Mouse (Mus musculus) gastrocnemius, postnatal 36 days (tissue): ENCODE results near the gene Bloc1s6. TPM values are rescaled to one million over a fixed set of nuclear protein-coding genes. Genes with fewer than 3 reads are reported as not detected.
A peak's percentile ranks its signal among the peaks of the same experiment; 100 is the strongest.

ENCODE experiments used
- DNase-seq, 2 experiments: peaks; one replicate each; pipeline ENCODE4 v3.0.0; 2022
- intact Hi-C: fragments of 180-260 bp; cut with DNase I; formaldehyde crosslinking; loops from one replicate; pipeline ENCODE4 v1.15.1; 2025
- total RNA-seq, 2 experiments: library from RNA; stranded (reverse); gene quantifications; 2 replicates each; pipeline ENCODE4 v1.2.3; 2021

Gene Bloc1s6
- total RNA-seq, 2 experiments from 2014 or later, result 16.0 to 16.8 TPM

- no peak for DNase-seq
- intact Hi-C loops, result loop anchor here (10.0 kb wide), 3 partner anchors 95 to 185 kb away; partner anchors contain the start of gene AA467197
Measured at GRCm38 (mm10) chr2:122759791-122760190, 21.5 kb downstream of the Bloc1s6 start.

GRCm38 (mm10) chr2:122762991-122763390 lies 24.7 kb downstream of the Bloc1s6 start:
- DNase-seq, result no peak
- intact Hi-C loops, result no loop called here

- DNase-seq, result no peak
- intact Hi-C loops, result no loop called here
Measured at GRCm38 (mm10) chr2:122764526-122764925, 26.2 kb downstream of the Bloc1s6 start.

- peak; percentile 69 to 74 for DNase-seq
- intact Hi-C loops, result no loop called here
Measured at GRCm38 (mm10) chr2:122765071-122765793, 26.9 kb downstream of the Bloc1s6 start, which contains the start of gene Sqor. TSS of gene Sqor (plus strand) at chr2:122765237.

- intact Hi-C loops, result no loop called here
- DNase-seq, result no peak
Measured at GRCm38 (mm10) chr2:122765794-122766145, 27.5 kb downstream of the Bloc1s6 start.

- no peak for DNase-seq
- intact Hi-C loops, result no loop called here
Measured at GRCm38 (mm10) chr2:122771002-122771401, 32.7 kb downstream of the Bloc1s6 start.

- no peak for DNase-seq
- intact Hi-C loops, result no loop called here
Measured at GRCm38 (mm10) chr2:122772899-122773298, 34.6 kb downstream of the Bloc1s6 start.

GRCm38 (mm10) chr2:122775491-122775890 lies 37.2 kb downstream of the Bloc1s6 start:
- intact Hi-C loops, result no loop called here
- no peak for DNase-seq

GRCm38 (mm10) chr2:122776823-122777222 lies 38.5 kb downstream of the Bloc1s6 start:
- intact Hi-C loops, result no loop called here

GRCm38 (mm10) chr2:122779967-122780366 lies 41.7 kb downstream of the Bloc1s6 start:
- intact Hi-C loops, result no loop called here
- DNase-seq, result no peak

More at GRCm38 (mm10) chr2:122776823-122777222, 38.5 kb downstream of the Bloc1s6 start:
- DNase-seq, result no peak

GRCm38 (mm10) chr2:122780447-122780846 lies 42.1 kb downstream of the Bloc1s6 start:
- intact Hi-C loops, result no loop called here
- no peak for DNase-seq

GRCm38 (mm10) chr2:122781590-122782356 lies 43.5 kb downstream of the Bloc1s6 start:
- DNase-seq, result no peak
- intact Hi-C loops, result no loop called here

GRCm38 (mm10) chr2:122783730-122784129 lies 45.4 kb downstream of the Bloc1s6 start:
- DNase-seq, result no peak
- intact Hi-C loops, result no loop called here

- DNase-seq, result no peak
- intact Hi-C loops, result no loop called here
Measured at GRCm38 (mm10) chr2:122784701-122785100, 46.4 kb downstream of the Bloc1s6 start.

- no peak for DNase-seq
- intact Hi-C loops, result no loop called here
Measured at GRCm38 (mm10) chr2:122786167-122786566, 47.9 kb downstream of the Bloc1s6 start.

- intact Hi-C loops, result no loop called here
Measured at GRCm38 (mm10) chr2:122789311-122789710, 51.0 kb downstream of the Bloc1s6 start.

GRCm38 (mm10) chr2:122789730-122790129 lies 51.4 kb downstream of the Bloc1s6 start:
- intact Hi-C loops, result no loop called here
- DNase-seq, result no peak

More at GRCm38 (mm10) chr2:122789311-122789710, 51.0 kb downstream of the Bloc1s6 start:
- DNase-seq, result no peak

Other genes with a start within 250 kb of the Bloc1s6 start
- gene Gatm, start 127.2 kb upstream of the Bloc1s6 start, total RNA-seq, result 1 to 10 TPM; 5.6 to 9.1 TPM
- under 1 TPM in 1 of 2 experiments, not detected in 1; 0.56 TPM for gene AA467197, start 101.5 kb upstream of the Bloc1s6 start, total RNA-seq
- 10 to 100 TPM; 12.1 to 12.4 TPM for gene Slc30a4, start 35.8 kb upstream of the Bloc1s6 start, total RNA-seq
- 10 to 100 TPM; 25.2 to 25.4 TPM for gene Sqor, start 26.7 kb downstream of the Bloc1s6 start, total RNA-seq